Mouse (Mus musculus): ENCODE measurements around the gene Olfr1366. TPM values are rescaled to one million over a fixed set of nuclear protein-coding genes. Genes with fewer than 3 reads are reported as not detected.
A peak's percentile ranks its signal among the peaks of the same experiment; 100 is the strongest.
"Not testable (repeated sequence)": the region's sequence is repeated elsewhere in the genome, so short reads cannot be mapped to it uniquely, and the experiment has no call there.

Gene Olfr1366
- not detected for total RNA-seq (2021)
- long read RNA-seq, experiment 1: 0 reads
- long read RNA-seq, experiment 2: 0 reads

DNA sequence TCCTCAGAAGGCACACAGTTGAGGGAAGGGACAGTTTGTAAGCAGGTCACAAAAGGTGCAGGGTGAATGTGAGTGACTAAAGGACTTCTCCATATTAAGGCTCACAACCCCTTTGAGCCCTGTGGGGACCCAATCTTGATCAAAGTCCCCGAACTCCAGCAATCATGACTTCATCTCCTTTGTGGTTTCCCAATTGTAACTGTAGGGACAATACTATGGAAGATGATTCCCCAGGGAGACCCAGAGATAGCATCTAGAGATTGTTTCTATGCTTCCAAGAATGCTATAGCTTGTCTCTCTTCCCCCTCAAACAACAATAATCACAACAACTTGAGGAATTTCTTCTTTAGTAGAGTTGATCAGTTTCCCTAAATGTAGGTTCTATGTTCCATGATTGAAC is at the start of gene Olfr1366:
Olfr1366 (minus strand) TSS at position 101 of the 400 bp plus-strand sequence.
- no peak for DNase-seq

DNA sequence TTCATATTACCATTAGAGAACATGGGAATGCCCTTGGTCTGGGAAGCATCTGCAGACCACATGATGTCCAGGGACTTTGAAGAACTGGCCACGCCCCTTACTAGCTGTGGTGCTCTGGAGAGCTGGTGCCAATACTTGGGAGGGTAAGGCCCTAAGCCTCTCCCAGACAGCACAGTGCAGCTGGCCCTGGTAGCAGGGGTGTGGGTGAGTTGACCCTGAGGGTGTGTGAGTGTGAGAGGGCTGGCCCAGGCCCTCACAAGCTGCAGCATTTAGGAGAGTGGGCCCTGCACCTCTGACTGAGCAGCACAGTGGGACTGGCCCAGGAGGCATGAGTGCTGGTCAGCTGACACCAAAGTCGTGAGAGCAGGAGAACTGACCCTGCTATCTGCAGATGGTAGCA is 49.0 kb upstream of the Olfr1366 start:
- no peak for DNase-seq

DNA sequence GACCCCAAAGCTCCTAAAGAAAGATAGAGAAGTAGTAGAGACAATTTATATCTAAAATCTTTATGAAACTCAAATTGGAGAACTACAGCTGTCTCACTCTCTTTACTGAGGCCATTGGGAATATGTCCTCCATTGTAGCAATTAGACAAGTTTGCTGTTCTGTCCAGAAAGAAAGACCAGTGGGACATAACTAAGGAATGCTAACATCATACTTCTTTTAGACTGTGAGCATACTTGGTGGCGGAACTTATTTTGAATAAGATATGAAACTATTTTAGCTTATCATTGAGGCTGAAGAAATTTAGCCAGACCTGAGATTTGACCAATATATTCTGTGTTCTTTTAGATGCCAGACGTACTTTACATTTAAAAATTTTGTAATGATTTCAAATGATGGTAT is 39.1 kb upstream of the Olfr1366 start, which contains the start of gene Olfr1364:
Olfr1364 (minus strand) TSS at position 101 of the 400 bp plus-strand sequence.
- DNase-seq: no peak

DNA sequence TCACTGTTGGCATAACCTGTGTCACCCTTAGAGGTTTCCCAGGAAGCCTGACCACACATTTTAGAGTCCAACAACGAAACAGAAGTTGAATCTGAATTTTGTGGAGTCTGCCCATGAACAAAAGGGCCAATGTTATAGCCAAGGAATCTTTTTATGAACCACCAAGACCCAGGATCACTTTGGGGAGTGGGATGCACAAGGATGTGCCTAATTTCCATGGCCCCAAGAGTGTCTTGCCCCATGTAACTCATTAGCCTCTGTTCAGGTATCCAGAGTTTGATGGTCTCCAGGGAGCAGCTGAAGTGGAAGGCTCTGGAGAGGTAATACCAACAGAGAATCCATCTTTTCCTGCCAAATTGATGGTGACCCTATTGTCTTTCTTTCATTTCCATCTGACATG is 17.2 kb upstream of the Olfr1366 start, which contains the start of gene Olfr1535:
Olfr1535 (minus strand) TSS at position 101 of the 400 bp plus-strand sequence.
- no peak for DNase-seq

DNA sequence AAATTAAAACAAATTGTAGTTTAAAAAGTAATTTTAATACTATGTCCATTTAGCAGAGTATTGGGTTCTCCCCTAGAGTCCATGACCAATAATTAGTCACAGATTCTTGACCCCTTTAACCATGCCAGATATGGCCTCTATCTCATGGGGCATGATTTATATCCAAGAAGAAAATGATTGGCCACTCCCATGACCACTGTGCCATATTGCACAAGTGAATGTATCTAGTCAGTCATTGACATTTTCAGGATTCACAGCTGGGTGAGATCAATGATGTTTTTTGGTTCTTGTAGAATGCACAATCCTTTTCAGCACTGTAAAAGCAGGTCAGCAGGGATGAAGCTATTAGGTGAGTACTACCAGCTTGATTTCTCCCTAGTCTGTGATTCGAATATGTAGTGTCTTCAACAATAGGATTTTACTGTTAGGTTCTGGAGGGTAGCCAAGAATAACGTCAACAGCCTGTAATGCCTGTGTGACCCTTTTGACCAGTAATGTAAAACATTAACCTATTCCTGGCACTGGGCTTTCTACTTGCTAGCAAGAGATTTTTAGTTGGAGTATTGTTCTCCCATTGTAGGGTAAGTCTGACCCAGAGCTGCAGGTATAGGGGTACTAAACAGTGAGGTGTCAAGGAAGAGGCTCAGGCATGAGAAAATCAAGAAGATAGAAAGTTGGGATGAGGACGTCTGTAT is 8.0 kb upstream of the Olfr1366 start:
- no peak for DNase-seq

DNA sequence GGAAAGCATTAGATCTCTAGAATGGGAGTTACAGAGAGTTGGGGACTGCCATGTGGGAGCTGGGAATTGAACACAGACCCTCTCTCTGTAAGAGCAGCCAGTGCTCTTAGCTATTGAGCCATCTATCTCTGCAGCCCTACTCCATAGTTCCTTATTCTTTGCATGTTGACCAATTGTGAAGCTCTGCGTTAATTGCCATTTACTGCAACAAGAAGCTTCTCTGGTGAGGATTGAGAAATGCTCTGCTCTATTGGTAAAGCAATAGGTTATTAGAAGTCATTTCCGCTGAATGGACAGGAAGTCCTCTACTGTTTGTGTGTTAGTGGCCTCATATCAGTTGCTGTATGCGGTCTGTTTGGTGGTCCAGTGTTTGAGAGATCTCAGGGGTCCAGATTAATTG is 6.9 kb upstream of the Olfr1366 start:
- DNase-seq: no peak

DNA sequence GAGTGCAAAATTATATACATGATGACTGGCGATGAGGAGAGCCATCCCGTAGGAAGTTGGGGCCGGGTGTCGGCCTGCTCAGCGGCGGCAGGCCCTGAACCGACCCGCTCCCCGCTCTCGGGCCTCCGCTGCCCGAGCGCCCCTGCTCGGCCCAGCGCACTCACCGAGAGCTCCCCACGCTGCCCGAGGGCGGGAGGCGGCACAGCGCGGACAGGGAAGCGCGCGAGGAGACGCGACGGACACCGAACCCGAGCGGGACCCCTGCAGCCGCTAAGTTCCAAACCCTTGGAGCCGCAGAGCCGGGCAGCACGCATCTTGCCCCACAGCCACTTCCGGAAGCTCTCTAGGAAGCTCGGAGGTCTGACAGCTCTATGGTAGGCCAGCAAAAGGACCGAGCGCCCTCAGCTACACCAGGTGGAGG is 11.8 kb downstream of the Olfr1366 start, which contains the start of gene Zkscan8:
Zkscan8 (minus strand) TSS at position 340 of the 421 bp plus-strand sequence.
- DNase-seq: peak; percentile 93 to 96

DNA sequence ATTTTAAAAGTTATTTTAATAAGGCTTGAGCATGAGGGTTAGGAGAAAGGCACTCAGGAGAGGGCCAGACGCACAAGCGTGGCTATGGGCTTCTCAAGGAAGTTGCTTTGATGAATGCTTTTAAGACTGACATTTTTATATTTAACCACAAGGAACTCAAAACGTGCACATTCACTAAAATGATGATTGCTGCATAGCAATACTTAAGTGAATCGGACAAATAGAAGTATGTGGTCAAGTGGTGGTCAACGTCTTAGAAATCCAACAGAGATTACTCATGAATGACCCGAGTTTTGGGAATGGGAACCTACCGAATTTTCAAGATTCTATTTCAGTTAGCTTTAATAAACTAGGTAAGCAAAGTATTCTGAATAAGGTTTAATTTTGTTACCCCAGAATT is 12.5 kb downstream of the Olfr1366 start:
- DNase-seq: no peak

DNA sequence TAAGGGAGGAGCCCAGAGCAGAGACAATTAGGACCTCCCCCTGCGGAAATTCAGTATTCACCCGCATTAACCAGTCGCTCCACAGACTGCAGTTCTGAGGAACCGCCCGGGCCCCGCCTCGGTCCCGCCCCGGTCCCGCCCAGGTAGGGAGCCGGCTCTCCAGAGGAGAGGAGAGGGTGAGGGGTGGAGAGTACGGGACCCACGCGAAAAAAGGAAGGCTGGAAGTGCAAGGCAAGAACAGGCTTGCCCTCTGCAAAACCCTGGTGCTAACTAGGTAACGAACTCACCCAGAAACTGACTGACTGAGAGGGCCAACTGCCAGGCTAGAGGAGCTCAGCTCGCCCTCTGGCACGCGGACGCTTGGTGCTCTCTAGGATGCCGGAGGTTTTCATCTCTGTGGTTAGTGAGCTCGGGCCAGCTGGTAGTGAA is 36.4 kb downstream of the Olfr1366 start:
- peak; percentile 87 to 89 for DNase-seq

DNA sequence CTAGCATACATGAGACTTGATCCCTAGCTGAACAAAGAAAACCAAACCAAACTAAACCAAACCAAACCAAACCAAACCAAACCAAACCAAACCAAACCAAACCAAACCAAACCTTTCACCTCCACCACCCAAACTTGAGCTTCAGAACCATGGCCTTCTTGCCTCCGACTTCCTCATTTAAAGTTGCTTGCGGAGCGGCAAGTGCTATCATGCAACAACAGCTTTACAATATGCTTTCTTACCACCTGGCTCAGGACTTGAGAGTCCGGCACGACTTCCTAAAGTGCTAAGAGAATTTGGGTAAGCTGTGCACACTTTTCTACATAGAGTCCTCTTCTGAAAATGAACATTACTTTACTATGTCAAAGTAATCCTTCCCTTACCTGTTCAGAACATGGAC is 40.3 kb downstream of the Olfr1366 start:
- DNase-seq: no peak

DNA sequence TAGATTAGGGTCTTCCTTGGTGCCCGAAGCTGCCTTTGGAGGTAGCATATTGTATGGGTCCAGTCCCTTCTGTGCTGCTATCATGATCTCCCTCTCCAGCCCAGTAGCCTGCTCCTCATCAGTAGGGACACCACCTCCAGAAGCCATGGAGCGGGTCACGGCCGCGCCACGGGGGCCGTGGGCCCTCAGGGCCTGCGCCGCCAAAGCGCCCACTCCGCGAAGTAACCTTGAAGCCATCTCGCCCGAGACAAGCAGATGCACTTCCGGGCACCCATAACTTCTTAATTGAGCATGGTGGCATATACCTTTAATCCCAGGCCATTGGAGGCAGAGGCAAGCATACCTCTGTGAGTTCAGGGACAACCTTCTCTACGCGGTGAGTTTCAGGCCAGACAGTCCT is 41.4 kb downstream of the Olfr1366 start, which contains the start of gene Gm11273:
Gm11273 (minus strand) TSS at position 237 of the 400 bp plus-strand sequence.
- DNase-seq: not testable (repeated sequence)

DNA sequence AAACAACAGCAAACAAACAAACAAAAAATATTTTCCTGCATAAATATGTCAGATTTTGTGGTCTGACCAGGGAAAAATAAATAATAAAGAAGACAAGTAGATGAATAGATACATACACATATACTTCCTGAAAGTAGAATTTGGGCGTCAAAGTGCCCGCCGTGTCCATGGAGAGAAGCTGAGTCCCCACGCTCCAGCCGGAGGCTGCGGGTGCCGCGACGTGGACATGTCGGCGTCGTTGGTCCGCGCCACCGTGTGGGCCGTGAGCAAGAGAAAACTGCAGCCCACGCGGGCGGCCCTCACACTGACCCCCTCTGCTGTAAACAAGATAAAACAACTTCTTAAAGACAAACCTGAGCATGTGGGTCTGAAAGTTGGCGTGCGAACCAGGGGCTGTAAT is 47.5 kb downstream of the Olfr1366 start, which contains the start of gene AK157302:
AK157302 (plus strand) TSS at position 144 of the 400 bp plus-strand sequence.
- DNase-seq: no peak

DNA sequence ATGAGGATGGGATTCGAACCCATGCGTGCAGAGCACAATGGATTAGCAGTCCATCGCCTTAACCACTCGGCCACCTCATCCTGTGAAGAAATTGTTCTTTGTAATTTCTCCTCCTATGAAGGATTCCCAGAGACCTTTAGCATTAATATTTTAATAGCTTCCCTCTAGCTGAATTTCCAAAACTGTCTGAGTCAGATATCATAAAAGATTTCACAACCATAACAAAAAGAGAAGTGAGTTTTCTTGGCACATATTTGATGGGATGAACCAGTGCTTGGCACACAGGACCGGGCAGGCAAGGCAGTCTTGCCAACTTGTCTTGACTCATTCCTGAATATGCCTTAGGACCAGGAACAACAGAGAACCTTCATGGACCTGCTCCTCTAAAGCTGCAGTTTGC is 49.8 kb downstream of the Olfr1366 start:
- DNase-seq: no peak

DNA sequence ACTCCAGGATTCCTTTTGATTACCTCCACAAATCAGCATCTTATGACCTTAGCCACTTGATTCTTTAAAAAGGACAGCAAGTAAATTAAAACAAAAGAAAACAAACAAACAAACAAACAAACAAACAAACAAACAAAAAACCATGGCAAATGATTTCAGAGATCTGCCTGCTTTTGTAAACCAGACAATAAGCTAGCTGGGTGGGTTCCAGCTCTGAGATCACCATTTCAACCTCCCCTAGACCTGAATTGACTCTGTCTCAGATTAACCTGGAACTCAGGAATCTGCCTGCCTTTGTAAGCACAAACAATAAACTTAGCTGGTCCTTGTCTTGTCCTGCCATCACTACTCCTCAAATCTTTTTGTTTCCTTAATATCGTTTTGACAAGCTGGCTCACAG is 55.7 kb downstream of the Olfr1366 start:
- DNase-seq: no peak

Other genes starting within 250 kb of the Olfr1366 start
- not detected for gene Gpx6, start 230.7 kb downstream of the Olfr1366 start, total RNA-seq (2021)
- gene Olfr1367, start 195.9 kb downstream of the Olfr1366 start, total RNA-seq (2021): not detected
- 1 to 10 TPM; 5.5 to 5.9 TPM for gene Zscan12, start 180.0 kb downstream of the Olfr1366 start, total RNA-seq (2021)
- 10 to 100 TPM; 28.5 to 31.4 TPM for gene Zkscan3, start 140.1 kb downstream of the Olfr1366 start, total RNA-seq (2021)
- gene Pgbd1, start 101.8 kb downstream of the Olfr1366 start, total RNA-seq (2021): under 1 TPM; 0.35 to 0.54 TPM
- 10 to 100 TPM; 22.2 to 25.9 TPM for gene Zscan26, start 89.1 kb downstream of the Olfr1366 start, total RNA-seq (2021)
- under 1 TPM; 0.44 to 0.52 TPM for gene Nkapl, start 74.3 kb downstream of the Olfr1366 start, total RNA-seq (2021)
- gene Zkscan4, start 63.9 kb downstream of the Olfr1366 start, total RNA-seq (2021): 1 to 10 TPM in 1 of 2 experiments, under 1 TPM in 1; 0.79 to 1.3 TPM
- gene Gm10065, start 63.4 kb downstream of the Olfr1366 start, total RNA-seq (2021): not detected
- 10 to 100 TPM; 25.7 to 26.8 TPM for gene AK157302, start 47.6 kb downstream of the Olfr1366 start, total RNA-seq (2021)
- 100 to 1,000 TPM; 222 to 251 TPM for gene Gm11273, start 41.4 kb downstream of the Olfr1366 start, total RNA-seq (2021)
- gene Zkscan8, start 11.7 kb downstream of the Olfr1366 start, total RNA-seq (2021): 10 to 100 TPM in 1 of 2 experiments, 1 to 10 TPM in 1; 9.9 to 10.7 TPM
- gene Olfr1535, start 17.1 kb upstream of the Olfr1366 start, total RNA-seq (2021): not detected
- gene Olfr1364, start 39.0 kb upstream of the Olfr1366 start, total RNA-seq (2021): not detected
- not detected for gene Olfr1362, start 71.2 kb upstream of the Olfr1366 start, total RNA-seq (2021)
- gene Olfr11, start 99.7 kb upstream of the Olfr1366 start, total RNA-seq (2021): not detected
- gene Olfr1361, start 120.6 kb upstream of the Olfr1366 start, total RNA-seq (2021): not detected
- gene Olfr1360, start 134.6 kb upstream of the Olfr1366 start, total RNA-seq (2021): not detected
- gene Olfr1359, start 155.3 kb upstream of the Olfr1366 start, total RNA-seq (2021): not detected
- 10 to 100 TPM in 1 of 2 experiments, 1 to 10 TPM in 1; 7.7 to 11.5 TPM for gene Hist1h2bl, start 173.3 kb upstream of the Olfr1366 start, total RNA-seq (2021)
- 10 to 100 TPM in 1 of 2 experiments, 1 to 10 TPM in 1; 4.0 to 15.4 TPM for gene Hist1h2ai, start 173.6 kb upstream of the Olfr1366 start, total RNA-seq (2021)
- gene Hist1h3h, start 174.9 kb upstream of the Olfr1366 start, total RNA-seq (2021): 10 to 100 TPM; 11.0 to 14.3 TPM
- 1 to 10 TPM; 2.0 to 3.6 TPM for gene Hist1h2bm, start 179.2 kb upstream of the Olfr1366 start, total RNA-seq (2021)
- 1 to 10 TPM; 1.9 to 3.4 TPM for gene Hist1h4j, start 192.3 kb upstream of the Olfr1366 start, total RNA-seq (2021)
- gene Hist1h4k, start 207.7 kb upstream of the Olfr1366 start, total RNA-seq (2021): 10 to 100 TPM; 39.5 to 45.0 TPM
- gene Hist1h2ak, start 211.0 kb upstream of the Olfr1366 start, total RNA-seq (2021): 1 to 10 TPM; 2.5 to 4.6 TPM
- 1 to 10 TPM; 4.3 to 4.8 TPM for gene Hist1h2bn, start 211.3 kb upstream of the Olfr1366 start, total RNA-seq (2021)
- gene Hist1h1b, start 237.8 kb upstream of the Olfr1366 start, total RNA-seq (2021): 1 to 10 TPM; 3.5 to 4.0 TPM
- gene Hist1h3i, start 240.6 kb upstream of the Olfr1366 start, total RNA-seq (2021): 10 to 100 TPM; 10.2 to 11.2 TPM
- gene Hist1h2an, start 244.4 kb upstream of the Olfr1366 start, total RNA-seq (2021): 1 to 10 TPM; 1.0 to 5.3 TPM
- 1 to 10 TPM; 3.3 to 4.2 TPM for gene Hist1h2bp, start 244.7 kb upstream of the Olfr1366 start, total RNA-seq (2021)

All from heart, adult 18-20 months (tissue).